Mouse (Mus musculus): ENCODE results near the gene Slc38a1. TPM values are rescaled to one million over a fixed set of nuclear protein-coding genes. Genes with fewer than 3 reads are reported as not detected.

The Slc38a1 gene
- polyA plus RNA-seq, 1 experiment from 2014 or later = 111 TPM

DNA sequence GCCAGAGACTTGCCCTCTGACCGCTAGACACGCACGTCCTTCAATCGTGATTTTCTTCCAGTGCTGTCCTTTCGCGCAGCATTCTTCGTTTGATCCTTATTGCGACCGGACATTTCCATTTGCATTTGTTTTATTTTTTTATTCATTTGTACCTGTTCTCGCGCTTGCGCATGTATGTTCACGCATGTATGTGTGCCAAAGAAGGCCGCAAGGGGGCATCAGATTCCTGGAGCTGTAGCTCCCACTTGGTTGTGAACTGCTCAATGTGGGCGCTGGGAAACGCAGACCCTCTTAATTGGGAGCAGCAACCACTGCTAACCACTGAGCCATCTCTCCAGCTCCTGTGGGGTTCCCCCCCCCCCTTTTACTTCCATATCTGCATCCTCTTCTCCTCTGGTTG is 10.3 kb upstream of the Slc38a1 start:
- DNase-seq (ENCODE audit: low spot score) = no peak
- WGBS = 96% methylated on average over 16 of the region's 16 CpGs
- Histone ChIP-seq H3K4me3 (no peak overlapping the region), H3K9me3 (replicated peaks) (no peaks in the 10 kb centered on the region), H3K27ac (replicated peaks) (no peak overlapping the region), H3K36me3 (no peaks in the 10 kb centered on the region), H3K27me3 (ENCODE audit: low read depth, poor library complexity, severe bottlenecking) (no peaks in the 10 kb centered on the region), H3K4me1 (peaks cover 11% of the 10 kb centered on the region; the same call in 1 of the 2 replicates)

DNA sequence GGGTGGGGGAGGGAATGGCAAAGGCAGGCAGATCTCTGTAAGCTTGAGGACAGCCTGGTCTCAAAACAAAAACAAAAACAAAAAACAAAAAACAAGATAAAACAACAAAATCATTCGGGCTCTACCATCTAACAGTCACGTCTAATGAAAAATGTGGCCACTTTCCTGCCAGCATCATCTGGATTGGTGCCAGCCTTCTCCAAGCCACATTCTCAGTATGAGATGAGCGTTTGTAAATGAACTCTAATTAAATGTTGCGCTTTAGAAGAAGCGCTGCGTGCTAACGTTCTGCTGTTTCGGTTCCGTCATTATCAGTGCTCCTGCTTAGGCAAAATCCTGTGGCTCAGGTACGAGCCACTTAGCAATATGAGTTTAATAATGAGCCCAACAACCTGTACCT is 9.8 kb upstream of the Slc38a1 start:
- Histone ChIP-seq H3K36me3 (no peaks in the 10 kb centered on the region), H3K27me3 (ENCODE audit: low read depth, poor library complexity, severe bottlenecking) (no peaks in the 10 kb centered on the region), H3K4me3 (no peak overlapping the region), H3K27ac (replicated peaks) (no peak overlapping the region), H3K9me3 (replicated peaks) (no peaks in the 10 kb centered on the region), H3K4me1 (peaks cover 6% of the 10 kb centered on the region)
- WGBS = 92% methylated on average over 10 of the region's 10 CpGs
- no peak for DNase-seq (ENCODE audit: low spot score)

DNA sequence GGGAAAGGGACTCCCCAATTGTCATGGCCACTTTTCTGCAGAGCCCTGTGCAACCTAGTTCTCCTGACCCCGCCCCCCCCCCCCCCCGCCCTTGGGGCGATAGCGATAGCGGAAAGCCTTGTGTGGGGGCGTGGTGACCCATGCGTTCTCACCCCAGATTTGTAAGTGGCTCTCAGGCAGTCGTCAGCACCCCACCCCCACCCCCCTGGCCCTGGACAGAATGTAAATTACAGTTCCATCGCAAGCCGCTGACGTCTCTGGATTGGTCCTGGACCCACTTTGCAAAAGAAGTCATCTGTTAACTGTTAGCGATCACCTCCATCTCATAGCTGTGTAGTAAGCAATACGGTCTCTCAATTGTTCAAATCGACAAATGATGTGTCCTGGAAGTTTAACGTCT is 4.7 kb upstream of the Slc38a1 start:
- DNase-seq (ENCODE audit: low spot score) = no peak
- Histone ChIP-seq H3K27me3 (ENCODE audit: low read depth, poor library complexity, severe bottlenecking) (no peaks in the 10 kb centered on the region), H3K4me3 (no peak overlapping the region), H3K4me1 (peaks cover 22% of the 10 kb centered on the region), H3K36me3 (no peaks in the 10 kb centered on the region), H3K27ac (replicated peaks) (no peak overlapping the region), H3K9me3 (replicated peaks) (no peaks in the 10 kb centered on the region)
- WGBS = 37% methylated on average over 15 of the region's 15 CpGs

DNA sequence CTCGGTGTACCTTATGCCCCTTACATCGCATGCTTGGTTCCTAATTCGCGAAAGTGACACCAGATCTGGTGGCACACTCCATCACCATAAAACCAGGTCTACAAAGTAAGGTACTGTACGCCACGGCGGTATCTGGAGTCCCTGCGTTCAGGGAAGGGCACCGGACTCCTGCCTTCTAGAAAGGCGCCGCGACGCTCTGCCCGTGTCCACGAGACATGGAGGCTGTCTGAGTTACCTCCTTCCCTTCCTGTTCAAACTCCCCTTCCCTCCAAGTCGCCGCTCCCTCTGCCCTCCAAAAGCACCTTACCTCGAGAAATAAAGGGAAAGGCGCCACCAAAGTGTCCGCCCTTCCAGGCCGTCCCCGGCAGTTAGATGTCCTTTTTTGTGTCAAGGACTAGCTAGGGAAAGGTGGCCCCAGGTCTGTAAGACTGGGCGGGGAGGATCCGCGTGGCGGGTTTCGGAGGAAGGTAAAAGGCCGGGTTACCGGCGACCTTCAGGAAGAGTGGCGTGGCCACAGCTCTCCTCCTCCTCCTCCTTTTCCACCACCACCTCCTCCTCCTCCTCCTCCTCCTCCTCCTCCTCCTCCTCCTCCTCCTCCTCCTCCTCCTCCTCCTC is 785 bp downstream of the Slc38a1 start:
- peak overlapping the region; percentile 100 for H3K27ac ChIP-seq (replicated peaks)
- peaks cover 6% of the 10 kb centered on the region; the same call in 1 of the 2 replicates for H3K9me3 ChIP-seq (replicated peaks)
- DNase-seq (ENCODE audit: low spot score) = peak; percentile 69
- peaks cover 40% of the 10 kb centered on the region for H3K4me1 ChIP-seq
- under 1% methylated on average over 31 of the region's 31 CpGs for WGBS
- H3K4me3 ChIP-seq = peak overlapping the region; percentile 95
- H3K27me3 ChIP-seq (ENCODE audit: low read depth, poor library complexity, severe bottlenecking) = no peaks in the 10 kb centered on the region
- peaks cover 30% of the 10 kb centered on the region for H3K36me3 ChIP-seq

DNA sequence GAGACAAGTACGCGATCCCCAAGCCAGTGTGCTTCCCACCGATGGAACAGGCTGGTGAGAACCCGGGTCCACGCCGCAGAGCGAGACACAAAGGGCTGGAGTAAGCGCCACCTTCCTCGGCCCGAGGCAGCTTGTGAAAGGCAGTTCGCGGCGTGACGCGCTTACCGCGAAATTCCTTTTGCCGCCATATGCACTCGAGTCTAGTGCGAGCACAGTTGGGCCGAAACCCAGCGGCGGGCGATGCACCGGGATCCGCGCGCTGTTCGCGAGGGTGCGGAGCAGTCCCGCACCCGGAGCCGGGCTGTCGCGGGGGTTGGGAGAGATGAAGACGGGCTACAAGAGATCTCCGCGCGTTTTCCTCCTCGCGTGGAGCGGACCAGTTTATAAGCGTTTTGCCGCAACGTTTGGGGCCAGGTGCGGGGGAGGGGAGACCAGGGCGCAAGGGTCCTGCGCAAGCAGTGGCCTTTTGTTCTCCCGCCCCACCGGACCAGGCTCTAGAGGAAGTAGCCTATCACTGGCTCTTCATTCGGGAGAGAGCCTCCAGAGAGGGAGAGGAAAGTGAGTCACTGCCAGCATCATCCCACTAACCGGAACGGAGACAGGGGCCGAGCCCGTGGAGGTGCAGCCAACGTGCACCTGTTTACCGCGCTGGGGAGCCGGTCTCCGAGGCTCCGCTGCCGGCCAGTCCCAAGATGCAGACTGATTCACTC is 1.4 kb downstream of the Slc38a1 start:
- H3K9me3 ChIP-seq (replicated peaks) = peaks cover 11% of the 10 kb centered on the region
- H3K36me3 ChIP-seq = peaks cover 37% of the 10 kb centered on the region
- peaks cover 40% of the 10 kb centered on the region for H3K4me1 ChIP-seq
- DNase-seq (ENCODE audit: low spot score) = peak; percentile 86
- WGBS = under 1% methylated on average over 63 of the region's 63 CpGs
- peak overlapping the region; percentile 95 for H3K4me3 ChIP-seq
- peak overlapping the region; percentile 100 for H3K27ac ChIP-seq (replicated peaks)
- H3K27me3 ChIP-seq (ENCODE audit: low read depth, poor library complexity, severe bottlenecking) = no peaks in the 10 kb centered on the region

DNA sequence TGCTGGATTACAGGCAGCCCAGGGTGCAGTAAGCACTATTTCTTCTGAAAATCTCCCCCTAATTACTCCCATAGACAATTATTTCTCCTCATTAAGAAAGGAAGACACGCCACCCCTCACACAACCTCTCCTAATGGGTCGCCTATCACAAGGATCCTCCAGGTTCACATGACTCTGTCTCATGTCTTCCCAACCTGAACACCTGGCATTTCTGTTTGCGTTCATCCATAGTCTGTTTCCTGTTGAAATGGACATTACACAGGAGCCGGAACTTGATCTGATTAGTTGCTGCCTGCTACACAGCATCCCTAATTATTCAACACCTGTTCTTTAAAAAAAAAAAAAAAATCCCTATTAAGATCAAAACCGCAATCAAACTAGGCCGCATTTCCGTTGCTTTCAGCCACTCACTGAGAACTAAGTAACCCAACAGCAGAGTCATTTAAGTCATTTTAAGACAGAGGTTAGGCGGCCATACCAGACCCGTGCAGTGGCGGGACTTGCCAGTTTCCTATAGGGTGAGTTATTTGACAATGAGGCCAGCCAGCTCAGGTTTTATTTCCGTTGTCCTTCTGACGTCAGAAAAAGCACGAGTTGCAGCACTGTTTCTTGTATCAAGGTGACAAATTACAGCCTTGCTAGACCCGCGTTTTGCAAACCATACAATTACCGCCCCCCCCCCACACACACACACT is 2.3 kb downstream of the Slc38a1 start:
- H3K4me3 ChIP-seq = peak overlapping the region; percentile 95
- DNase-seq (ENCODE audit: low spot score) = peak; percentile 53
- peaks cover 45% of the 10 kb centered on the region for H3K36me3 ChIP-seq
- H3K27ac ChIP-seq (replicated peaks) = peak overlapping the region; percentile 100
- WGBS = 13% methylated on average over 16 of the region's 16 CpGs
- H3K4me1 ChIP-seq = peaks cover 40% of the 10 kb centered on the region
- H3K9me3 ChIP-seq (replicated peaks) = peaks cover 19% of the 10 kb centered on the region
- H3K27me3 ChIP-seq (ENCODE audit: low read depth, poor library complexity, severe bottlenecking) = no peaks in the 10 kb centered on the region

DNA sequence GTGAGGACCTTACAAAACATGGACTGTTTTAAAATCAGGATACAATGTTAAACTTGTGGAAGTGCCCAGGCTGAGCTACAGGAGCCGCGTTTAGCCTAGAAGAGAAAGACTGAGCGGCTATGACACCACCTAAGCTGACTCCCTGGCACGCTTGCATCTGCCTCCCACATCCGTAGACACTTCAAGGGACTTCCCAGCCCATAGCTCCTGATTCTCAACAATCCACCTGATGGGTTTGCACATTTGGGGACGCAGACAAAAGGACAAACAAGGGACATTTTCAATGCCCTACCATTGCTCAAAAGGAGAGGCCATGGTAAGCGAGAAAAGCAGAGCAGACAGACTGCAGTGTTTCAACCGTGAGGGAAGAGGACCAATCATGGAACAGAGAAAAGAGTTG is 3.1 kb downstream of the Slc38a1 start:
- Histone ChIP-seq H3K27ac (replicated peaks) (peak overlapping the region; percentile 100), H3K36me3 (peaks cover 53% of the 10 kb centered on the region), H3K27me3 (ENCODE audit: low read depth, poor library complexity, severe bottlenecking) (no peaks in the 10 kb centered on the region), H3K4me1 (peaks cover 40% of the 10 kb centered on the region), H3K4me3 (peak overlapping the region; percentile 95), H3K9me3 (replicated peaks) (peaks cover 27% of the 10 kb centered on the region)
- DNase-seq (ENCODE audit: low spot score) = no peak
- WGBS = 79% methylated on average over 8 of the region's 8 CpGs

DNA sequence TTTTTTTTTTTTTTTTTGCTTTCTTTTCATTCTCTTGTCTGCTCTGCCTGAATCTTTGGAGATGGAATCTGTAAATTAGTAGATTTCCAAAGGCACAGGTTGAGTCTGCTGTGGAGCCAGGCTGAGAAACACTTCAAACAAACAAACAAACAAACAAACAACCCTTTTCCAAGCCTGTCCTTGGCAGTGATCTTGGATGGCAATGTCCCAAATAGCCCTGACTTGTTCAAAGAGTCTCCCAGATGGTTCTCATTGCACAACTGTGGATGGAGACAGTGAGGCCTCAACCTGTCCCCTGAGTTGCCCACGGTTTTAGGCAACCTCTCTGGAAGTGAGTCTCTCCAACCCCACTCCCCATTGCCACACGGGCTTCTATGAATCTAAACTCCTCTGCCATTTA is 4.1 kb downstream of the Slc38a1 start:
- Histone ChIP-seq H3K27me3 (ENCODE audit: low read depth, poor library complexity, severe bottlenecking) (no peaks in the 10 kb centered on the region), H3K9me3 (replicated peaks) (peaks cover 35% of the 10 kb centered on the region), H3K4me1 (peaks cover 33% of the 10 kb centered on the region), H3K4me3 (peak overlapping the region; percentile 95; the same call in 1 of the 2 replicates), H3K27ac (replicated peaks) (no peak overlapping the region), H3K36me3 (peaks cover 63% of the 10 kb centered on the region)
- WGBS = 88% methylated on average over 2 of the region's 2 CpGs
- no peak for DNase-seq (ENCODE audit: low spot score)

DNA sequence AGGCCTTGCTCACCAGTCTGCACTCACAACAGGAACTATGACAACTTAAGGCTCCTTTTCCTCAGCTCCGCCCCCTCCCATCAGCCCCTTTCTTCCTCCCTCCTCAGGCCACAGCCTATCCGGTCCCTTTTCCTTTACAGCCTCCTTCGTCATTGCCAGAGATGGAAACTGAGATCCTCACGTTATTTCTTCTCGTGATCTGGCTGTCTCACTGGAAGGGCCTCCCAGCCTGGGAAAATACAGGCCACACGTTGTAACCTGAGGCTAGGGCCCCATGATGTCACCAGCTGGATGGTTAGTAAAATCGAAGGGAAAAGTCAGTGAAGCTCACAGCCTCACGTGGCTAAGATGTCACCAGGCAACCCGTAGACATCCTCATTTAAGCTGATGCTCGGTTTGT is 4.5 kb downstream of the Slc38a1 start:
- Histone ChIP-seq H3K4me3 (no peak overlapping the region), H3K4me1 (peaks cover 28% of the 10 kb centered on the region), H3K36me3 (peaks cover 68% of the 10 kb centered on the region), H3K27ac (replicated peaks) (no peak overlapping the region), H3K27me3 (ENCODE audit: low read depth, poor library complexity, severe bottlenecking) (no peaks in the 10 kb centered on the region), H3K9me3 (replicated peaks) (peaks cover 40% of the 10 kb centered on the region)
- whole genome bisulfite sequencing = 84% methylated on average over 10 of the region's 10 CpGs
- DNase-seq (ENCODE audit: low spot score) = no peak

DNA sequence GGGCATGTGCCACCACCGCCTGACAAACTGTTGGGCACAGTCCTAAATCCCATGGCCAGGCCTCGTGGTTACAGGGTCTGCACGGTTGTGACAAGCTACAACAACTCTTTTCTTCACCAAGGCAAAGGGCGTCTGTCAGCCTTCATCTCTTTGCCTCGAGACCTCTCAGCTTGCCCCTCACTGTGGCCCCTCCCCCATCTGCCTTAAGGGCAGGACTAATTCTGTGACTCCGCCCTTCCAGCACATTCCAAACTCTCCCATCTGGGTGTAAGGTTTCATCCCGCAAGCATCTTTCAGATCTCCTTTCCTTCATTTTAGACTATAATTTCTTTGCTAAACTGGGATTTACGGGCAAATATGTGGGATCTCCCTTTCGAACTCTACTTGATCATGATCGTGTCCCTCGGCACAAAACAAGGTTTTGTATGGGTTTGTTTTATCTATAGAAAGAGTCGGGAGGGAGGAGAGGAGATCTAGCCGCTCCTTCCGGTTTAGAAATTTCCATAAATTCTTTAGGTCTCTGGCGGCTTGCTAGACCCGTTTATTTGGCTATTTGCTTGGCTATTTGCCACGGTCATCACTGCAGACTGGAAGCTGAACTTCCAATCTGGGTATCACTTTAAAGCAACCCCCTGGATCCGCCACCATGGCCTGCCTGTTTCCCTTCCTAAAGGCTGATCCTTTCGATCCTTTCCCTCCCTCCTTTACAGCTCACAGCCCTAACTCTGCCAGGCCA is 7.9 kb downstream of the Slc38a1 start:
- H3K4me3 ChIP-seq = no peak overlapping the region
- H3K4me1 ChIP-seq = peaks cover 12% of the 10 kb centered on the region
- peaks cover 52% of the 10 kb centered on the region for H3K9me3 ChIP-seq (replicated peaks)
- no peak overlapping the region for H3K27ac ChIP-seq (replicated peaks)
- H3K36me3 ChIP-seq = peaks cover 100% of the 10 kb centered on the region
- no peak for DNase-seq (ENCODE audit: low spot score)
- no peaks in the 10 kb centered on the region for H3K27me3 ChIP-seq (ENCODE audit: low read depth, poor library complexity, severe bottlenecking)
- 91% methylated on average over 19 of the region's 19 CpGs for WGBS

DNA sequence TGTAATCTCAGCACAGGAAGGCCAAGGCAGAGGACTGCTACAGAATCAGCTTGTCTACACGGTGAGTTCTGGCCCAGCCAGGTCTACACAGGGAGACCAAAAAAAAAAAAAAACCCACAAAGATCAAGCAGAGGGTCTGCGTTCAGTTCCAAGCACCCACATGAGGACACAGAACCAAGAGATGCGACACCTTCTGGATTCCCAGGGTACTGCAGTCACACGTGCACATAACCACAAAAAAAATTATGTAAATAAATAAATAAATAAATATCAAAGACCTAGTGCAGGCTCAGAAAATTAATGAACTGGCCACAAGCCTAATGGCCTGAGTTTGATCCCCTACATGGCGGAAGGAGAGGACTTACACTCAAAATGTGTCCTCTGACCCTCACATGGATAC is 10.5 kb downstream of the Slc38a1 start:
- Histone ChIP-seq H3K9me3 (replicated peaks) (peaks cover 48% of the 10 kb centered on the region), H3K4me1 (no peaks in the 10 kb centered on the region), H3K27me3 (ENCODE audit: low read depth, poor library complexity, severe bottlenecking) (no peaks in the 10 kb centered on the region), H3K36me3 (peaks cover 99% of the 10 kb centered on the region), H3K4me3 (no peak overlapping the region), H3K27ac (replicated peaks) (no peak overlapping the region)
- DNase-seq (ENCODE audit: low spot score) = no peak
- 93% methylated on average over 5 of the region's 5 CpGs for WGBS

DNA sequence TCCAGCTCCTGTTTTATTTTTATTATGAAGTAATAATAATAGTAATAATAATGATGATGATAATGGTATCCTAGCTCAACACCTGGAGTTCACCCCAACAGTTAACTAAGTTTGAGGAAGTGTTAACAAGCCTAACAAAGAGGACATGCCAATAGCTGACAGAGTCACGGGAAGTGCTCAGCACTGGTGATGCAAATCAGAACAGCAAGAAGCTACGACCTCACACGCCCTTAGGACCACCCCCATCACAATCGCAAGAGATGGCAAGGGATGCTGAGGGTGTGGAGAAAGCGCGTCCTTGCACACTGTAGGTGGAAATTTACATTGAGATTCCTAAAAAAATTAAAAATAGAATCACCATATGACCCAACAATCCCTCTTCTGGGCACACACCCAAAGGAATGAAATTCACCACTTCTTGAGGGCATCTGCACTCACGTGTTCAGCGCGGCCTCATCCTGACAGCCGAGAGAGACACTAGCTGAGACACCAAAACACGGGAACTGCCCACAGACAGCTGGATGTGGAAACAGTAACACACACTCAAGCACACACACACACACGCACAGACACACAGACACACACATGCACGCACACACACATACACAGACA is 11.5 kb downstream of the Slc38a1 start:
- Histone ChIP-seq H3K36me3 (peaks cover 99% of the 10 kb centered on the region), H3K4me3 (no peak overlapping the region), H3K27me3 (ENCODE audit: low read depth, poor library complexity, severe bottlenecking) (no peaks in the 10 kb centered on the region), H3K4me1 (no peaks in the 10 kb centered on the region), H3K27ac (replicated peaks) (no peak overlapping the region), H3K9me3 (replicated peaks) (peaks cover 48% of the 10 kb centered on the region)
- 93% methylated on average over 13 of the region's 13 CpGs for WGBS
- DNase-seq (ENCODE audit: low spot score) = no peak
